ENCODE assay signal across 8 mouse cellular contexts in the genomic region with DNA sequence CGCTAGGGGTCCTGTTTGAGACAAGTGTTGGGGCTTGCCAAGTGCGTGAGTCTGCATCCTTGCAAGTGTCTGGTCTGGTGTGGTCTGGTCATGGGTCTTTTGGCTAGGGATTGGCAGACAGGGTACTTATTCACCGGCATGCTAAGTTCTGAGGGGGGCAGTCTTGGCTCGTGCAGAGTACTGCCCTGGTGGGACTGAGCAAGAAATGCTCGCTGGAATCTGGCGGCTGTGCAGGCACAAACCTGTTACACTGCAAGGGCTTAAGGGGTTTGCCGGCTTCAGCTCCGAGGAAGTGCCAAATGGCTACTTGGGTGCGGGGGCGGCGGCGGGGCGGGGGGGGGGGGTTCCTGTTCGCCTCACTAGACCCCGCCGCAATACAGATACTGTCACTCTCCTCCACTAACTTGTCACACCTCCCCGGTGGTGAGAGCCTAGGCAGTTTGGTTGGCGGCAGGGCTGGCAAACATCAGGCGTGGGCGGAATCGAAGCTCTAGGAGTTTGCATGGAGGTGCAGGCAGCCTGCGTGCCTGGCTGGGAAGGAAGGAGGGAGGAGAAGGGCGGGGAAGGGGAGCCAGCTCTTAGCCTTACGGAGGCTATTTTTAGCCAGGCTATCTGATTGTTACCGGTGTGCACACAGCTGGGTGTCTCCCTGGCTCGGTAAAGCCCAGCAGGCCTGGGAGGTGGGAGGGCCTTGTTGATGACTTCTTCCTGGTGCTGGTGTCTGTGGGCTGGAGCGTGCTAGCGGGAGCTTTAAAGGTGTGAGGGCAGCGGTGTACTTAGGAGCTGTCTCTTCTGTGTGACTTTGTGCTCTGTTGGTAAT. TPM values are rescaled to one million over a fixed set of nuclear protein-coding genes. Genes with fewer than 3 reads are reported as not detected.
DNase-seq lines count a peak whose midpoint lies in the region; ATAC-seq and TF ChIP-seq lines count a peak whose summit lies in the region.

No protein-coding gene starts in this region.

- peaks cover 23% of the 10 kb centered on the region for H3K36me3 ChIP-seq in embryonic facial prominence, embryonic 14.5 days (ENCODE audit: control insufficient read depth, insufficient read depth, low read length)
- H3K36me3 ChIP-seq in limb, embryonic 15.5 days, result peaks cover 27% of the 10 kb centered on the region
- H3K36me3 ChIP-seq in midbrain, postnatal 0 days (ENCODE audit: insufficient read depth, low read length), result peaks cover 9% of the 10 kb centered on the region
- peaks cover 3% of the 10 kb centered on the region; the same call in 1 of the 2 replicates for H3K36me3 ChIP-seq in stomach, embryonic 14.5 days (ENCODE audit: control insufficient read depth, insufficient read depth, low read length)

- H3K27ac ChIP-seq in embryonic facial prominence, embryonic 14.5 days (replicated peaks; ENCODE audit: low read depth, low read length), result peak overlapping the region; percentile 71
- H3K27ac ChIP-seq in limb, embryonic 15.5 days, result peak overlapping the region; percentile 69
- peak overlapping the region; percentile 55 for H3K27ac ChIP-seq in midbrain, postnatal 0 days (ENCODE audit: low read depth, low read length)
- peak overlapping the region; percentile 72; the same call in 1 of the 2 replicates for H3K27ac ChIP-seq in stomach, embryonic 14.5 days (ENCODE audit: low read length)

- H3K4me2 ChIP-seq in embryonic facial prominence, embryonic 14.5 days (ENCODE audit: low read depth, low read length), result peak overlapping the region; percentile 81
- peak overlapping the region; percentile 78 for H3K4me2 ChIP-seq in limb, embryonic 15.5 days
- peak overlapping the region; percentile 83 for H3K4me2 ChIP-seq in midbrain, postnatal 0 days (ENCODE audit: low read depth, low read length, poor library complexity, severe bottlenecking)
- peak overlapping the region; percentile 76 for H3K4me2 ChIP-seq in stomach, embryonic 14.5 days (replicated peaks; ENCODE audit: low read depth, low read length)

- 1% methylated on average over 23 of the region's 29 CpGs for WGBS in embryonic facial prominence, embryonic 14.5 days
- WGBS in limb, embryonic 15.5 days, result 2% methylated on average over 29 of the region's 29 CpGs
- WGBS in midbrain, postnatal 0 days, result 2% methylated on average over 28 of the region's 29 CpGs
- WGBS in stomach, embryonic 14.5 days, result 1% methylated on average over 29 of the region's 29 CpGs

- H3K4me3 ChIP-seq in embryonic facial prominence, embryonic 14.5 days (ENCODE audit: low read depth, low read length), result peak overlapping the region; percentile 40
- H3K4me3 ChIP-seq in limb, embryonic 15.5 days, result peak overlapping the region; percentile 39
- H3K4me3 ChIP-seq in midbrain, postnatal 0 days (ENCODE audit: low read depth, low read length), result peak overlapping the region; percentile 45
- peak overlapping the region; percentile 29 for H3K4me3 ChIP-seq in stomach, embryonic 14.5 days (ENCODE audit: low read depth, low read length)

- peak overlapping the region; percentile 62 for H3K9ac ChIP-seq in embryonic facial prominence, embryonic 14.5 days (ENCODE audit: low read depth, low read length)
- H3K9ac ChIP-seq in limb, embryonic 15.5 days, result peak overlapping the region; percentile 20; the same call in 1 of the 2 replicates
- peak overlapping the region; percentile 72 for H3K9ac ChIP-seq in midbrain, postnatal 0 days (replicated peaks; ENCODE audit: low read length, poor library complexity, severe bottlenecking)
- H3K9ac ChIP-seq in stomach, embryonic 14.5 days (replicated peaks; ENCODE audit: low read depth, low read length), result peak overlapping the region; percentile 4; the same call in 1 of the 2 replicates

- ATAC-seq in embryonic facial prominence, embryonic 14.5 days (ENCODE audit: low read depth), result peak; percentile 87
- ATAC-seq in limb, embryonic 15.5 days (ENCODE audit: insufficient number of reproducible peaks, low FRiP score, low TSS enrichment, low read depth), result peak; percentile 62
- ATAC-seq in midbrain, postnatal 0 days (ENCODE audit: low FRiP score), result peak; percentile 64
- ATAC-seq in stomach, embryonic 14.5 days (ENCODE audit: insufficient number of reproducible peaks, insufficient read depth, low FRiP score, low read depth), result peak; percentile 94

- no peaks in the 10 kb centered on the region for H3K27me3 ChIP-seq in embryonic facial prominence, embryonic 14.5 days (replicated peaks; ENCODE audit: control insufficient read depth, insufficient read depth, low read length)
- H3K27me3 ChIP-seq in limb, embryonic 15.5 days, result no peaks in the 10 kb centered on the region
- no peaks in the 10 kb centered on the region for H3K27me3 ChIP-seq in midbrain, postnatal 0 days (ENCODE audit: insufficient read depth, low read length)
- H3K27me3 ChIP-seq in stomach, embryonic 14.5 days (ENCODE audit: control insufficient read depth, insufficient read depth, low read length), result no peaks in the 10 kb centered on the region

- peaks cover 17% of the 10 kb centered on the region for H3K4me1 ChIP-seq in embryonic facial prominence, embryonic 14.5 days (ENCODE audit: control insufficient read depth, insufficient read depth, low read length)
- peaks cover 43% of the 10 kb centered on the region for H3K4me1 ChIP-seq in limb, embryonic 15.5 days
- H3K4me1 ChIP-seq in midbrain, postnatal 0 days (ENCODE audit: insufficient read depth, low read length), result peaks cover 12% of the 10 kb centered on the region; the same call in 1 of the 2 replicates
- H3K4me1 ChIP-seq in stomach, embryonic 14.5 days (ENCODE audit: control insufficient read depth, insufficient read depth, low read length), result peaks cover 15% of the 10 kb centered on the region

- peak; percentile 75 for DNase-seq in 416B (ENCODE audit: low read depth)
- peak; percentile 62 to 73 for DNase-seq in adrenal gland, postnatal 36 days
- peak; percentile 86 for DNase-seq in embryonic facial prominence, embryonic 14.5 days (ENCODE audit: low spot score)
- DNase-seq in heart, adult 8-10 months (ENCODE audit: low spot score), result peak; percentile 76
- peak; percentile 72 for DNase-seq in kidney, adult 9 months
- DNase-seq in midbrain, postnatal 0 days (ENCODE audit: low spot score), result peak; percentile 53

- TF ChIP-seq CTCF in midbrain, postnatal 0 days (IDR thresholded peaks at IDR 0.05), result no peak

- no peaks in the 10 kb centered on the region for H3K9me3 ChIP-seq in embryonic facial prominence, embryonic 14.5 days (ENCODE audit: control insufficient read depth, low read length)
- H3K9me3 ChIP-seq in limb, embryonic 15.5 days, result no peaks in the 10 kb centered on the region
- no peaks in the 10 kb centered on the region for H3K9me3 ChIP-seq in midbrain, postnatal 0 days (ENCODE audit: low read length)
- H3K9me3 ChIP-seq in stomach, embryonic 14.5 days (ENCODE audit: control insufficient read depth, low read depth, low read length), result no peaks in the 10 kb centered on the region

RNA-seq across cellular contexts. Expression of a gene that starts 6.4 kb away (rescaled TPM):
- 10 to 100 TPM; 18.5 to 19.6 TPM for total RNA-seq in adrenal gland, postnatal 36 days (2021)
- 9.0 and 9.7 TPM in 2 replicates for polyA plus RNA-seq in embryonic facial prominence, embryonic 14.5 days (2014; fragmentation: Nextera tagmentation; extraction: Ambion mirVana)
- 10 to 100 TPM; 26.3 to 31.5 (median 29.1) TPM for total RNA-seq in heart, adult 8-10 months (2022)
- 6.7 and 7.1 TPM in 2 replicates for polyA plus RNA-seq in limb, embryonic 15.5 days (2015; fragmentation: Nextera tagmentation; extraction: Ambion mirVana)
- 24.4 and 27.2 TPM in 2 replicates for total RNA-seq in midbrain, postnatal 0 days (2014; rRNA removed)
- 8.6 and 8.8 TPM in 2 replicates for polyA plus RNA-seq in midbrain, postnatal 0 days (2015; fragmentation: Nextera tagmentation; extraction: Ambion mirVana)
- polyA plus RNA-seq in stomach, embryonic 14.5 days (2014; fragmentation: Nextera tagmentation; extraction: Ambion mirVana), result 6.7 and 7.9 TPM in 2 replicates

RNA-seq across cellular contexts. Expression of a gene that starts 24.7 kb away (rescaled TPM):
- total RNA-seq in adrenal gland, postnatal 36 days (2021), result 1 to 10 TPM; 5.8 to 9.6 TPM
- 23.9 and 32.0 TPM in 2 replicates for polyA plus RNA-seq in embryonic facial prominence, embryonic 14.5 days (2014; fragmentation: Nextera tagmentation; extraction: Ambion mirVana)
- 1 to 10 TPM; 2.3 to 2.9 (median 2.4) TPM for total RNA-seq in heart, adult 8-10 months (2022)
- 91.6 and 100 TPM in 2 replicates for polyA plus RNA-seq in limb, embryonic 15.5 days (2015; fragmentation: Nextera tagmentation; extraction: Ambion mirVana)
- total RNA-seq in midbrain, postnatal 0 days (2014; rRNA removed), result 96.0 and 129 TPM in 2 replicates
- polyA plus RNA-seq in midbrain, postnatal 0 days (2015; fragmentation: Nextera tagmentation; extraction: Ambion mirVana), result 48.4 and 50.1 TPM in 2 replicates
- polyA plus RNA-seq in stomach, embryonic 14.5 days (2014; fragmentation: Nextera tagmentation; extraction: Ambion mirVana), result 12.8 and 14.2 TPM in 2 replicates

RNA-seq across cellular contexts. Expression of a gene that starts 29.8 kb away (rescaled TPM):
- 1 to 10 TPM; 3.0 to 3.2 TPM for total RNA-seq in adrenal gland, postnatal 36 days (2021)
- 4.8 and 5.1 TPM in 2 replicates for polyA plus RNA-seq in embryonic facial prominence, embryonic 14.5 days (2014; fragmentation: Nextera tagmentation; extraction: Ambion mirVana)
- total RNA-seq in heart, adult 8-10 months (2022), result 1 to 10 TPM; 2.0 to 3.5 (median 2.5) TPM
- 3.9 and 4.6 TPM in 2 replicates for polyA plus RNA-seq in limb, embryonic 15.5 days (2015; fragmentation: Nextera tagmentation; extraction: Ambion mirVana)
- total RNA-seq in midbrain, postnatal 0 days (2014; rRNA removed), result 1.8 and 2.0 TPM in 2 replicates
- polyA plus RNA-seq in midbrain, postnatal 0 days (2015; fragmentation: Nextera tagmentation; extraction: Ambion mirVana), result 1.3 and 1.4 TPM in 2 replicates
- 2.9 and 3.1 TPM in 2 replicates for polyA plus RNA-seq in stomach, embryonic 14.5 days (2014; fragmentation: Nextera tagmentation; extraction: Ambion mirVana)

RNA-seq across cellular contexts. Expression of a gene that starts 48.1 kb away (rescaled TPM):
- 10 to 100 TPM; 54.9 to 67.6 TPM for total RNA-seq in adrenal gland, postnatal 36 days (2021)
- 58.8 and 60.4 TPM in 2 replicates for polyA plus RNA-seq in embryonic facial prominence, embryonic 14.5 days (2014; fragmentation: Nextera tagmentation; extraction: Ambion mirVana)
- 10 to 100 TPM; 17.1 to 22.1 (median 20.1) TPM for total RNA-seq in heart, adult 8-10 months (2022)
- polyA plus RNA-seq in limb, embryonic 15.5 days (2015; fragmentation: Nextera tagmentation; extraction: Ambion mirVana), result 59.4 and 61.7 TPM in 2 replicates
- 145 and 146 TPM in 2 replicates for total RNA-seq in midbrain, postnatal 0 days (2014; rRNA removed)
- 173 and 178 TPM in 2 replicates for polyA plus RNA-seq in midbrain, postnatal 0 days (2015; fragmentation: Nextera tagmentation; extraction: Ambion mirVana)
- polyA plus RNA-seq in stomach, embryonic 14.5 days (2014; fragmentation: Nextera tagmentation; extraction: Ambion mirVana), result 53.9 and 54.3 TPM in 2 replicates

Comparison
In these comparisons a context has a peak if more than half of its experiments do, and no peak if none do; other contexts are left out.
1. Peak in every context shown above with its lines: DNase-seq, ATAC-seq, H3K4me3 ChIP-seq and H3K27ac ChIP-seq.
2. H3K9ac ChIP-seq: peak in every context shown above with its lines; median percentile 72 in midbrain, postnatal 0 days; 62 in embryonic facial prominence, embryonic 14.5 days; 20 in limb, embryonic 15.5 days; 4 in stomach, embryonic 14.5 days.